Mouse (Mus musculus) induced T-regulatory cell, adult 2 months (primary cell): ENCODE results near the gene Elk3.

Experiments used
- DNase-seq: peaks from one replicate; pipeline ENCODE4 v3.0.0-alpha.2; 2012; ENCODE audit warnings: low read depth

Elk3 gene

DNA sequence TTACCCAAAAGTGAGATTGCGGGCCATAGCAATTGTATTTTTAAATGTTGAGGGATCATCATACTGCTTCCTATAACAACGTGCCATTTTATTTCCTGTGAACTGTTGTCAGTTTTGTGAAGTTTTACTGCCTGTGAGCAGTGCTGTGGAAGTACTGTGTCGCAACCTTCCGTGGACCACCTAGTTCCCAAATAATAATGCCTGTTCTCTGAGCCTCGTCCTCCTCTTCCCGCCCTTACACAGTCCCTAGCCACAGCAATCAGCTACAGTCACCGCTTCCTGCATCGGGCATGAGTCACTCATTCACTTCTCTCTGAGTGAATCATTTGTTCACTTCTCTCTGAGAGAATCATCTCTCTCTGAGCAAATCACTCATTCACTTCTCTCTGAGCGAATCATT is 76.2 kb downstream of the Elk3 start:
- no peak for DNase-seq

DNA sequence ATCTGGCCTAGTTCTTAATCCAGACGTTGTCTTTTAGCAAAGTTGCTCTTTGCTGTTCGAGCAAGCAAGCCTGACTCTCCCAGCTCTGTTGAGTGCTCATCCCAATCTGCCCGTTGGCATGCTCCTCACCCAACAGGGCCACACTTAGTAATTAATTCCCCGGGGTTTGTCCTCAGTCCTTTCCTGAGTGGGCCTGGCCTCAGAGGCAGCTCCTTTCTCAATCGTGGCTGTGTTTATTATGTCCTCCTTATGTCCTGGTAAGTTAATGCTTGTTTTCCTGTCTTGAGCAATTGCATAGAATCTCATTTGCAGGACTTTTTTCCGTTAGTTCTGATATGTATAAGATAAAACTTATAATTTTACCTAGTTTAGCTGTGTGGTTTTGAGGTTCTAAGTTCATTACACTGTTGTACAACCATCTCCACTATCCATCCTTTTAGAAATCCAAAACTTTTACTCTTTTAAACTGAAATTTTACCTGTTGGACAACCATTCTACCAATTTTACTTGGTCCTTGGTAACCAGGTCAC is 77.2 kb downstream of the Elk3 start:
- DNase-seq = no peak

DNA sequence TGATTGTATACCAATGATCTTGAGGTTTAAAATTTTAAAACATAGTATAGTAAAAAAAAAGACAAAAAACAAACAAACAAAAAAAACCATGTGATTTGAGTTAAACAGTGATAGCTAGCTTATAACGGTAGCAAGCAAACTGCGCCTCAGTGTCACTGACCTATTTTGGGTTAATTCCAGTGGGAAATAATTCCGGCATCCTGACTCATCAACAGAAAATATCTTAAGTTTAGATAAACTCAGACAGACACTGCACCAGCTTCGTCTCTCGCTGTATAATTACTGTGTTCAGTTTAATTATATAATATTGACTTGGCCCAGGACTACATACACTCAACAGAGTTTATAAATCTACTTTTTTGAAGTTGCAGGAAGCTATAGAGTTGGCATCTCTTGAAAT is 79.0 kb downstream of the Elk3 start:
- no peak for DNase-seq

DNA sequence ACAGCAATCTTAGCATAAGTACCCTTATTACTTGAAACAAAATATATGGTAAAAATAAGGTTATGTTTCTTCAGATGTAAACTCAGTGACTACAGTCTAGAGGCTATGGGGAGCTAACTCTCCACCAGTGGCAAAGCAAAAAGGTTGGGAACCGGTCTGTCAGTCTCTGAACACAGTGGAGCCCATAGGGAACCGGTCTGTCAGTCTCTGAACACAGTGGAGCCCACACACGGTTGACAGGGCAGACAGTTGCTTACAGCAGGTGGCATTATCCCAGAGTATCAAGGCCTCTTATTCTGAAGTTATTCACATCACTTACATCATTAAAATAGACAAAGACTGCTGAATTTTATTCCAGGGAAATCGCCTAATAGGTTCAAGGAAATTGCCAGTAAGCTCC is 79.4 kb downstream of the Elk3 start:
- no peak for DNase-seq

DNA sequence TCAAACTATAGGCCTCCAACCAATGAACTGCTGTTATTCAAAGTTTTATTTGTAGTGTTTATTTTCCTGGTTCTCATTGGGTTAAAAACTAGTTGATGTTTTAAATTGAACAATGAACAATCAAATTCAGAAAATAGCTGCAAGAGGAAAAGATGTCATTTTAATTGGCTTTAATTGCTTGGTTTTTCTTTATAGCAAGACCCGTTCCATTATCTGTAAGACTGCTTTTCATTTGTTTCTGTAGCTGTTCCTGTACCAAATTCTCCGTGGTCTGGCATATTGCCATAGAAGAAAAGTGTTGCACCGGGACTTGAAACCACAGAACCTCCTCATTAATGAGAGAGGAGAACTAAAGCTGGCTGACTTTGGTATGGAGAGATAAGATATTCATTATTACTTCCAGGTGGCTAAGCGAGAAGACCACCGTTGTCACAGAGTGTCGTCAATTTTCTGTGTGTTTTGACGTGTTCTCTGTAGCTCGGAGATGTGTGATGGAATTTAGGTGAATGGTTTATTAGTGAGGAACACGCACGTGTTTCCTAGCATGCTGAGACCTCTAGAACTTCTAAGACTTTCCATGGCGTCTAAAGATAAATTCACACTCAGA is 82.4 kb downstream of the Elk3 start:
- DNase-seq = peak; percentile 55

DNA sequence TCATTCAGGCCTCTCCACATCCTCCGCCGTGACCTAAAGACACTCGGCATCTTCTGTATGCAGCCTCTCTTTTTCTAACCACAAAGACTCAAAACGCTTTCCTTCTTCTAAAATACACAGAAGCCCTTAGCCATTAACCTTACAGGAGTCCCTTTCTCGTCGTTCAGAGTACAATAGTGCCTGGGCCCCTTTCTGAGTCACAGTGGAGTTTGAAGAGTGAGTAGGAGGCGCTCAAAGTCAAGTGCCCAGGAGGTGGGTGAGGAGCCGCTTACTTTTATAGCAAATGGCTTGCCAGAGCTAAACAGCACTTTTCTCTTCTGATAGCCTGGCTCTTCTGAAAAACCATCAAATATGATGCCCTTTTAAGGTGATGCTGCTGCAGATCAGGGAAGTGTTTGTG is 83.0 kb downstream of the Elk3 start:
- peak; percentile 77 for DNase-seq

DNA sequence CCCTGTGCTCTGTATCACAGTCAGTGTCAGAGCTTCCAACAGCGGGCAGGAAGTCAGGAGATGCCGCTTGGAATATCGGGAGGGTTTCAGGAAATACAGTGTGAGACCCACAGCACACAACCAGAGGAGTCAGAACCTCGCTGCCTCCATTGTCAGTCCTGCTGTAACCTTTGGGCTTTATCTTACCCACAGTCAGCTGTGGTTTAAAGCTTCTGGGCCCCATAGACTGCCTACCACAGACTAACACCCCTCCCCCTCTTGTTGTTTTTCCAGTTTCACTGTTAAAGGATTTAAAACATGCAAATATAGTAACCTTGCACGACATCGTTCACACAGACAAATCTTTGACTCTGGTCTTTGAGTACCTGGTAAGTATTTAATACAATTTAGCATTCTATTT is 85.2 kb downstream of the Elk3 start:
- DNase-seq = peak; percentile 79

DNA sequence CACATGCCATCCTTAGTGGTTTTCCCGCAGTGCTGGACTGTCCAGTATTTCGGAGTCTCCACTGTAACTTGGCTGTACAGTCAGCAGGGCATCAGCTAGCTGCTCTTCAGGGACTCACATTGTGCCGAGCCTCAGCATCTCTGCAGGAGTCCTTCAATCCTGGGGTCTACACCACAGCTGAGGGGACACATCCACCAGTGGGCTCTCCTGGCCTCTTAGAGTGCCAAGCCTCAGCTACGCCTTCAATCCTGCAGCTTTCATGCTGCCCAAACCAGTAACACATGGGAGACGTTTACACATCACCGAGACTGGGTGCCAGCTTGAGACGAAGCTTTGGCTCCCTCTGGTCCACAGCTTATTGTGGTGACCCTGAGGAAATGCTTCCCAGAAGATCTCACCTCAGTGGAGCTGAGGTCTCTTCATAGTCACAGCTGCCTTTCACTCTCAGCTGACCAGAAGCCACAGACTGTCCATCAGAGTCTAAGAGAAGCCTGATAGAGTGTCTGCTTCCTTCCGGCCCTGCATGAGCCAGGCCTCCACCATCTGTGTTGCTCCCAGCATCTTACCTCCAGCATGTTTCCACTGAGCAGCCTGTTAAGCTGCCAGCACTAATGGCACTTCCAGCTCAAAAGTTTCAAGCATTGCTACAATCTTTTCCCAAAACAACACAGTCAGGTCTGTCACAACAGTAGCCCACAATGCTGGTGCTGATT is 95.7 kb downstream of the Elk3 start:
- no peak for DNase-seq

DNA sequence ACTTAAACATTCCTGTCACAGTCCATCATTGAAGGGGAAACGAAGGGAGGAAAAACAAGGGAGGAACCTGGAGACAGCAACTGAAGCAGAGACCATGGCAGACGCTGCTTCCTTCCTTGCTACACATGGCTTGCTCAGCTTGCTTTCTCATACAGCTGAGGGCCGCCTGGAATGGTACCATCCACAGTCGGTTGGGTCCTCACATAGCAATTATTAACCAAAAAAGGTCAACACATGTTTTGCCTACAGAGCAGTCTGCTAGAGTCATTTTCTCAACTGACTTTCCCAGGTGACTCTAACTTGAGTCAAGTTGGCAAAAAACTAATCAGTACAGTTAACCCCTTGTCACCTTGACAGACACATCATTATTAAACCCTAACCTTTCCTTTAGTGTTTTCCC is 96.7 kb downstream of the Elk3 start:
- DNase-seq = no peak

DNA sequence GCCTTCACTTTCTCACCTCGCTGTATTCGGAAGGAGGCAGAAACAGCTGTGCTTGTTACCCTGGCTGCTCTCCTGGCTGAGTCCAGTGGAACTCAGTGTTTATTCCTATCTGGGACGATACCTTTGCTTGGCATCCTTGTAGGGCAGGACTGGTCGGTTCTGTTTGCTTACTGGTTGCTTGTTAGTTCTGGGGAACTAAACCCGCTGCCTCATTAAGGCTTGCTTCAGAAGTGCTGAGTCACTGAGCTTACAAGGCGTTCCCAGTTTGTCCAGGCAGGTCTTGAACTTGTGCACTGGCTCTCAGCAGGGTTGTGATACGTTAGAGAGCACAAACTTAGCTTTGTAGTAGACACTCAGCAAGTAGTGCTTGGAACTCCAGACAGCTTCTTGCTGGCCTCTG is 97.6 kb downstream of the Elk3 start:
- DNase-seq = no peak

DNA sequence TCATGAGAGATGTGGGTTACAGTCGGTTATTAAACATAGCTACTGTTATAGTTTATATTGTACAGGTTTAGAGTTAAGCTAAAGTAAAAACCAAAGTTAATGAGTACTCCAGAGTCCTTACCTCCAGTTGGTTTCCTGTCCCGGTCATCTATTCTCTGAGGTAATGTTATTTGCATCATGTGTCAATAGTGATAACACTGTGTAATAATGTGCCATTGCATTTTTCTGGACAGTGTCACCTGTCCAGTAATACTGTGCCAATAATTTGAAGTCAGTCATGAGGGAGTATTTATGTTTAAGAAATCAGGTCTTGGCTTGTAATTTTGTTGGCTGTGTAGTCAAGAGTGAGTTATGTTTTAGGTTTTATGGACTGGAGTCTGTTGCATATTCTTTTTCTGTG is 98.2 kb downstream of the Elk3 start:
- DNase-seq = no peak

DNA sequence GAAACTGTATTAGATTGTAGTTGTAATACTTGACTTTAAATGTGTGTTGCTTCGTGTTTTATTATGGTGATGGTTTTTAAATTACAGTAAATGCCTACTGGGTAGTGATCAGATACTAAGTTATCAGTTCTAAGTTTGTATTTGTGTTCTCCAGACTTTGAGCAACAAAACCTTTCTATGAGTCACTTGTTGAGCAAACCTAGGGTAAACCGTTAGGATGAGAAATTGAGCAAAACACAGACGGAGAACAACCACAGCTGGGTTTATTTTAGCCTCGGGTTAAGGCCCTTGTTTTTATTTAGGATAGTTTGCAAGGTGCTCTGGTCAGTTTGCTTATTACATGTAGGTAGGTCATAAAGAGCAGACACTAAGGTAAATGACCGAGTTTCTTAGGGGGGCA is 103.8 kb downstream of the Elk3 start:
- no peak for DNase-seq

DNA sequence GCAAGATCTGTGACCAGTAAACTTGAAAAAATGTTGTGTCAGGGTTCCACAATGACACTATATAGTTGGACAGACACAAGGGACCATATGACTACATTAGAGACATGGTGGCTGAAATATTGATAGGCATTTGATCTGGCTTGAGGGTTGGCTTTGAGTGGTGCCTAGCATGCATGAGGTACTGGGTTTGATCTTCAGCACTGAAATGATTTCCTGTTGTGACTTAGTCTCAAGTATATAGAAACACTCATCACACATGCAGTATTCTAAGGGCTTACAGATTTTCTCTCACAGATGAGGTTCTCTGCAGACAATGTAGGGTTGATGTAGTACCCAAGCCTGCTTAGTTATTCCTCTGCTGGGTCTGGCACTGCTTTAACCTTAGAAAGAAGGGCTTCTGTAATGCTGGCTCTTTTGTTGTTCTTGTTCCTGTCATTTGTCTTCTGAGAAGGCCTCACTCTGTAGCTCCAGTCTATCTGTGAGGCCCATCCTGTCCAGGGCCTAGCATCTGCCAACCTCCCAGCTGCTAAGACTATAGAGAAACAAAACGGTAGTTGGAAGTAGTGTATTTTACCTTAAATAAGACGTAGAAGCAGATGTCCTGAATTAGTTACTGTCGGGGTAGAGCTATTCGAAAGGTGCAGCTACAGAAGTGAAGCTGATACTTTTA is 105.5 kb downstream of the Elk3 start:
- no peak for DNase-seq

DNA sequence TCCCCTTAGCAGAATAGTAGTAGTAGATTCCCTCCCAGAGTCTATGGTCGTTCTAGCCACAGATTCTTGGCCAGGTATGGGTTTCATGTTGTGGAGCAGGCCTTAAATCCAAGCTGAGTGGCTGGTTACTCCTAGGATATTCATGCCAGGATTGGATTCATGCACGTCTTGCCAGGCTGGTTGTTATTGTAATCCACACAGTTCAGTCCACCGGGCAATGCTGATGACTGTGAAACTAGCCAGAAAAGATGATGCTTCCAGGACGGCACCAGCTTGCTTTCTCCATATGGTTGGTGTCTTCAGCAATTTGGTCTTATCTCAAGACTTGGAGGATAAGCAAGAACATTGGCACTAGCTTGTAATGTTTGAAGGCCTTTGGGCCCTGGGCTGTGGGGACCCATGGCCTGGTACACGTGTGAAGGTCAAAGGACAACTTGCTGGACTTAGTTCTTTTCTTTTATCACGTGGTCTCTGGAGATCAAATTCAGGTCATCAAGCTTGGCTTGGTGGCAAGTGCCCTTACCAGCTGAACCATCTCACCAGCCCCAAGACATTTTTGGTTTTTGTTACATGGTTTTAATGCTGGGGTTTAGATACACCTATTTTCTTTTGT is 109.0 kb downstream of the Elk3 start:
- no peak for DNase-seq

DNA sequence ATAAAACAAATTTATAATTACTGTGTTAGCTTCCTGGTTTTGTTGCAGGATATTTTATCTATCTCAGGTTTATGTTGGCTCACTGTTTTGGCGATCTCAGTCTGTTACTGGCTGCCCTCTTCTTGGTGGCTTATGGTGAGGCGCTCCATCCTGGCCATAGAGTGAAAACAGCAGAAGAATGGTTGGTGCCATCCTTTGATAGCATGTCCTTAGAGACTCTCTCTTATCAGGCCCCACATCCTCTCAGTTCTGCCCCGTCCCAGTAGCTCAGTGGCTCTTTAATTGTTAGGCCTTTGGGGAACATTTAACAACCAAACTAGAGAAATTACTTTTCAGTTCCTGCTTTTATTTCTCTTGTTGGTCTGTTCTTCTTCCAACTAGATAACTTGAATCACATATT is 112.0 kb downstream of the Elk3 start:
- no peak for DNase-seq
